Mouse (Mus musculus): ENCODE results near the gene Mia2. TPM values are rescaled to one million over a fixed set of nuclear protein-coding genes. Genes with fewer than 3 reads are reported as not detected.
A peak's percentile ranks its signal among the peaks of the same experiment; 100 is the strongest.
"Not testable (repeated sequence)": the region's sequence is repeated elsewhere in the genome, so short reads cannot be mapped to it uniquely, and the experiment has no call there.

Gene Mia2
- polyA plus RNA-seq, 1 experiment from 2014 or later: 63.2 TPM

DNA sequence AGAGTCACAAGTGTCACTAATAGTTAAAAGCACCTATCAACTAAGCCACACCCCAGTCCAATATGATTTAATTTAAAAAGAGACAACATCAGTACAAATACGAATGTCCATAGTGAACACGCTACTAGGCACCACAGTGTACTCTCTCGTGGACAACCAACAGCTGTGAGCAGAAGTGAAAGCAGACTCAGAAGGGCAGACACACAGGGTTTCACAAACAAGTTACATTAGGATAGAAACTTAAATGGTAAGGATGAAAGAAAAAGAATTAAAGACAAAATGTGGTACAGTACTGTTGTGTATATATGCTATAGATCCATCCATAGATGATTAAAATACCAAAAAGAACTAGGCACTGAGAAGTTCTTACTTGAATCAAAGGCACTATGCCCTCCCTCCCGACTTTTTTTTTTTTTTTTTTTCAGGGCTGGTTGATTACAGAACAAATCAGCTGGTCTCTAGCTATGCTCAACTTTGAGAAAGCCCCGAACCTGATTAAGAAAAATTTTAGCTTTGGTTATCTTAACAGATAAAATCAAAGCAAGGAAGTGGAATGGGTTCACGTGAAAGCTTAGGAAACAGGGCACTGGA, 121.2 kb downstream of the Mia2 start:
- H3K27ac ChIP-seq: no peak overlapping the region
- no peak overlapping the region for H3K4me3 ChIP-seq
- H3K4me2 ChIP-seq (replicated peaks): peak overlapping the region; percentile 94; the same call in 1 of the 2 replicates
- H3K36me3 ChIP-seq: peaks cover 11% of the 10 kb centered on the region
- no peak for ATAC-seq (ENCODE audit: low FRiP score, low read depth)
- no peaks in the 10 kb centered on the region for H3K27me3 ChIP-seq
- no peak overlapping the region for H3K9ac ChIP-seq
- H3K4me1 ChIP-seq: peaks cover 13% of the 10 kb centered on the region
- H3K9me3 ChIP-seq: no peaks in the 10 kb centered on the region
- 88% methylated on average over 6 of the region's 6 CpGs for WGBS

DNA sequence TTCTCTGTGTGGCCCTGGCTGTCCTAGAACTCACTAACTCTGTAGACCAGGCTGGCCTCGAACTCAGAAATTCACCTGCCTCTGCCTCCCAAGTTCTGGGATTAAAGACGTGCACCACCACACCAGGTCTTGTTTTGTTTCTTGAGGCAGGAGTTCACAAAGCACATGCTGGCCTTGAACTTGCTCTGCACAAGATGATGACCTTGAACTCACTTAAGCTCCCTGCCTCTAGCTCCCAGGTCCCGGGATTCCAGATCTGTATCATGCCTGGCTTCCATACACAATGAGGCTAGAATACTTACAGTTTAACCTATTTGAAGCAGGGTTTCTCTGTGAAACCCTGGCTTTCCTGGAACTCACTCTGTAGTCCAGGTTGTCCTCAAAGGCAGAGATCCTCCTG, 121.7 kb downstream of the Mia2 start:
- no peaks in the 10 kb centered on the region for H3K27me3 ChIP-seq
- peak overlapping the region; percentile 94 for H3K4me2 ChIP-seq (replicated peaks)
- 88% methylated on average over 3 of the region's 3 CpGs for WGBS
- H3K4me3 ChIP-seq: peak overlapping the region; percentile 13
- H3K27ac ChIP-seq: no peak overlapping the region
- H3K36me3 ChIP-seq: peaks cover 5% of the 10 kb centered on the region
- no peak for ATAC-seq (ENCODE audit: low FRiP score, low read depth)
- H3K9ac ChIP-seq: no peak overlapping the region
- peaks cover 13% of the 10 kb centered on the region for H3K4me1 ChIP-seq
- H3K9me3 ChIP-seq: no peaks in the 10 kb centered on the region

DNA sequence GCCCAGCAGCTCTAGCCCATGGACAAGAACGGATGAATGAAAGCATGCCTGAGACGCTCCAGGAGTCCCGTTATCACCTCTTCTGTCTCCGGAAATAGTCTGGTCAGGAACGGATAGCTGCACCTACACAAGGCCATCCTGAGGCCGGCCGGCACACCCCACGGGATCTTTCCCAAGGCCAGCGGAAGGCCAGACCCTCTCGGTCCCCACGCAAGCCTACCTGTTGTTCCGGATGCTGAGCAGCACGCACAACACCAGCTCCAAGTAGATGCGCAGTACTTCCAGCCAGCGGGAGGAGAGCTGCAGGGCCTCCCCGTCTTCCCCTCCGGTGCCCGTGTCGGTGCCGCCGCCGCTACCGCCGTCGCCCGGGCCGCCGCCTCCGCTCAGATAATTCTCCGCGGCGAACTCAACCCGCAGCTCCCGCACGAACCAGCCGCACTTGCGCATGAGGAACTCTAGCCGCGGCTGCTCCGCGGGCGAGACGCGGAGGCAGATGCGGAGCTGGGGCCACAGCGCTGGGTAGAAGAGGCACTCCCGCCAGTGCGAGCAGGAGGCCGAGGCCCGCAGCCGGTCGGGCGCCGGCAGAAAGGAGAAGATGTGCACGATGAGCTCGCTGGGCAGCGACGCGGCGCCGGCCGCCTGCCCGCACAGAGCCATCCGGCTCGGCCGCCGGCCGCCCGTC, 123.2 kb downstream of the Mia2 start:
- peak overlapping the region; percentile 99 for H3K4me3 ChIP-seq
- H3K27ac ChIP-seq: peak overlapping the region; percentile 91
- H3K4me1 ChIP-seq: peaks cover 13% of the 10 kb centered on the region
- H3K4me2 ChIP-seq (replicated peaks): peak overlapping the region; percentile 94
- ATAC-seq (ENCODE audit: low FRiP score, low read depth): no peak
- H3K36me3 ChIP-seq: no peaks in the 10 kb centered on the region; the same call in 1 of the 2 replicates
- H3K9ac ChIP-seq: peak overlapping the region; percentile 87
- WGBS: under 1% methylated on average over 56 of the region's 69 CpGs
- H3K9me3 ChIP-seq: no peaks in the 10 kb centered on the region
- no peaks in the 10 kb centered on the region for H3K27me3 ChIP-seq

DNA sequence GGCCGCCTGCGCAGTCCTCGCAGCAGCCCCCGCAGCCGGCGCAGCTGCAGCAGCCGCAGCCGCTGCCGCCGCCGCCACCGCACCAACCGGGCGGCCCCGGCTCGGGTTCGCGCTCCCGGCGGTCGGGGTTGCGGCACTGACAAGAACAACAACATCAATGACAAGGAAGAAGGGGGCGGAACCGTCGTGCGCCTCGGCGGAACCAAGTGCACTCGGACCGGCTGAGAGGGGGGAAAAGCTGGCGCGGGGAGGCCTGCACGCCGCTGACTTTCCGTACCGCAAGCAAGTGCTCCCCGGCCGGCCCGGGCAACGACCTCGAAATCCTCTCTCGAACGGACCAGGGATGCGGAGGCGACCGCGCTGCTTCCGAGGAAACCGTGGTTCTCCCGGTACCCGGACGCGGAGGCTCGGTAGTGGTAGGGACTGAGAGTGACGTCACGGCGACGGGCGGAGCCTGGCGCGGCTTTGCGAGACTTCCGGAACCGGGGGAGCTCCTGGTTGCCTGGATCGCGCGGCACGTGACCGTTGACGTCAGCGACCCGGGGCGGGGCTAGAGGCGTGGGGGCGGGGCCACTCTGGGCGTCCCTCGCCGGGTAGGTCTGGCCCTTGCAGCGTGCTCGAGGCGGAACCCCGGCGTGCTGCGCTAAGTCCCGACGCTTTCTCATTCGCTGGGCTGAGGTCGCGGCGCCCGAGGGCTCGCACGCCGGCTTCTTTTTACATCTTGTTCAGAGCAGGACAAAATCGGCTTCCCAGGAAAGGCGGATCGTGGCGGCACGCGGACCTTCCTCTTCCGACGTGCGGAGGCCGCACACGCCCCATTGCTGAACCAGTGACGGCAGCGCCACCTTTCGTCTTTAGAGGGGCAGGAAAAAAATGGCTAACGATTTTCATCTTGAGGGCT, 124.0 kb downstream of the Mia2 start, which contains the start of gene Fbxo33:
Gene Fbxo33, minus strand, starts transcription at position 401 of the 901 bp plus-strand sequence.
- ATAC-seq (ENCODE audit: low FRiP score, low read depth): peak; percentile 97
- no peaks in the 10 kb centered on the region; the same call in 1 of the 2 replicates for H3K36me3 ChIP-seq
- WGBS: under 1% methylated on average over 97 of the region's 109 CpGs
- H3K9ac ChIP-seq: peak within 1 kb of the TSS; percentile 87
- peaks cover 13% of the 10 kb centered on the region for H3K4me1 ChIP-seq
- H3K4me2 ChIP-seq (replicated peaks): peak within 1 kb of the TSS; percentile 94
- peak within 1 kb of the TSS; percentile 99 for H3K4me3 ChIP-seq
- peak within 1 kb of the TSS; percentile 91 for H3K27ac ChIP-seq
- no peaks in the 10 kb centered on the region for H3K9me3 ChIP-seq
- H3K27me3 ChIP-seq: no peaks in the 10 kb centered on the region

GRCm38 (mm10) chr12:59228401-59228800, 132.8 kb downstream of the Mia2 start:
- Histone ChIP-seq H3K27me3 (no peaks in the 10 kb centered on the region), H3K9me3 (no peaks in the 10 kb centered on the region), H3K4me1 (no peaks in the 10 kb centered on the region), H3K27ac (no peak overlapping the region), H3K4me2 (replicated peaks) (no peak overlapping the region), H3K9ac (no peak overlapping the region), H3K4me3 (no peak overlapping the region), H3K36me3 (no peaks in the 10 kb centered on the region)
- 89% methylated on average over 5 of the region's 5 CpGs for WGBS
- no peak for ATAC-seq (ENCODE audit: low FRiP score, low read depth)

- ATAC-seq (ENCODE audit: low FRiP score, low read depth): no peak
- WGBS: 85% methylated on average over 5 of the region's 5 CpGs
- H3K9me3 ChIP-seq: no peaks in the 10 kb centered on the region
- H3K4me3 ChIP-seq: no peak overlapping the region
- H3K27ac ChIP-seq: no peak overlapping the region
- H3K4me1 ChIP-seq: no peaks in the 10 kb centered on the region
- no peaks in the 10 kb centered on the region for H3K27me3 ChIP-seq
- no peak overlapping the region for H3K9ac ChIP-seq
- H3K4me2 ChIP-seq (replicated peaks): no peak overlapping the region
- no peaks in the 10 kb centered on the region for H3K36me3 ChIP-seq
Measured at GRCm38 (mm10) chr12:59238434-59238833, 142.8 kb downstream of the Mia2 start.

GRCm38 (mm10) chr12:59241031-59241430, 145.4 kb downstream of the Mia2 start:
- H3K4me3 ChIP-seq; ATAC-seq (ENCODE audit: low FRiP score, low read depth); H3K4me1 ChIP-seq; H3K27me3 ChIP-seq; H3K4me2 ChIP-seq (replicated peaks); H3K9ac ChIP-seq; H3K36me3 ChIP-seq; H3K27ac ChIP-seq; H3K9me3 ChIP-seq: not testable (repeated sequence)
- 89% methylated on average over 8 of the region's 8 CpGs for WGBS

Small RNAs within 50 kb of the gene (microRNA-seq; reads per million reads assigned to microRNA genes)
- not detected for gene Gm27284

Other genes starting within 250 kb of the Mia2 start
- gene Sec23a, start 83.8 kb upstream of the Mia2 start, polyA plus RNA-seq (2015; fragmentation: Nextera tagmentation; extraction: Ambion mirVana): 105 and 111 TPM in 2 replicates
- 37.6 and 40.9 TPM in 2 replicates for gene Gemin2, start 82.4 kb upstream of the Mia2 start, polyA plus RNA-seq (2015; fragmentation: Nextera tagmentation; extraction: Ambion mirVana)
- gene Trappc6b, start 34.3 kb upstream of the Mia2 start, polyA plus RNA-seq (2015; fragmentation: Nextera tagmentation; extraction: Ambion mirVana): 81.7 and 89.7 TPM in 2 replicates
- 104 and 118 TPM in 2 replicates for gene Pnn, start 28.9 kb upstream of the Mia2 start, polyA plus RNA-seq (2015; fragmentation: Nextera tagmentation; extraction: Ambion mirVana)
- 7.1 and 7.9 TPM in 2 replicates for gene Fbxo33, start 123.9 kb downstream of the Mia2 start, polyA plus RNA-seq (2015; fragmentation: Nextera tagmentation; extraction: Ambion mirVana)